Mouse (Mus musculus) embryonic fibroblast, embryonic 13.5 days (primary cell): Measurements from ENCODE around the gene Bax.

Experiments used
- CTCF ChIP-seq: IDR thresholded peaks from 2 replicates; pipeline ENCODE4 v1.5.1; 2011; ENCODE audit warnings: mild to moderate bottlenecking, control low read depth, low read length, moderate library complexity, borderline replicate concordance; ENCODE audit not compliant: insufficient read depth
- POLR2A ChIP-seq: IDR thresholded peaks from 2 replicates; pipeline ENCODE4 v1.6.1; 2011; ENCODE audit warnings: low read depth, mild to moderate bottlenecking, control low read depth, low read length, moderate library complexity

DNA sequence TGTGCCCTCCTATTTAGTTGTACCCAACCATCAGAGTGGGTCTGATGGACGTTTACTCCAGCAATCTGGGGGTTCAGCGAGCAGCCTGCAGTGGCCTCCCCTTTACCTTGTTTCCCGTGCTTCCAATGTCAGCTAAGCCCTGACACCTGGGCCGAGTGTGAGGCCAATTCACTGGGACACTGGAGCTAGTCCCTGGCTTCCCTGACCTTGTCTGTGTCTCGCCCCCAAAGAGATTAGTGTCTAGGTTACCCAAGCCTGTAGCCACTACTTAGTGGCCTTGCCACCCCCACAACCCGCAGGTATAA is 46.1 kb downstream of the Bax start, which contains the start of gene Lhb:
- TF ChIP-seq POLR2A (no peak), CTCF (no peak)
